Mouse (Mus musculus) R1 (cell line): ENCODE measurements around the gene Coro2b.

Experiments
- DNase-seq: peaks from one replicate; pipeline ENCODE4 v3.0.0-alpha.2; 2018; ENCODE audit warnings: low read depth, low spot score

The Coro2b gene

GRCm38 (mm10) chr9:62438755-62439101 is 98.1 kb downstream of the Coro2b start:
- DNase-seq = no peak

- DNase-seq = no peak
Measured at GRCm38 (mm10) chr9:62438085-62438754, 98.6 kb downstream of the Coro2b start.

DNA sequence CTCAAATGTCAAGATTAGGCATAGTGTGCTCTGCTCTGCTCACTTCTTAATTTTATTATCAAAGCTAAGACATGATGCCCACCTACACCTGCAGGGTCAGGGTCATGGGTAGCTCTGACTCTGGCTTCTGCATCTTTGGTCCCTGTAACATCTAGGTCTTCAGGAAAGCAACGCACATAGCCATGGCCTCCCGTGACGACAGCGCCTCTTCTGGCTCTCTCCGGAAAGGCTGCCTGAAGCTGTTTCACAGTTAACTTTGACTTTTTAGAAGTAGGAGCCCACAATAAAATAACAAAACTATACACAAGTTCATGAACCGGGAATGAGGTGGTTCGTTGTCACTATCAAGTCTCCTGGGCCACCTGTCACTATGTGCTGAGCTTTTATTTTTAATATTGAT is 99.4 kb downstream of the Coro2b start:
- peak; percentile 48 for DNase-seq

DNA sequence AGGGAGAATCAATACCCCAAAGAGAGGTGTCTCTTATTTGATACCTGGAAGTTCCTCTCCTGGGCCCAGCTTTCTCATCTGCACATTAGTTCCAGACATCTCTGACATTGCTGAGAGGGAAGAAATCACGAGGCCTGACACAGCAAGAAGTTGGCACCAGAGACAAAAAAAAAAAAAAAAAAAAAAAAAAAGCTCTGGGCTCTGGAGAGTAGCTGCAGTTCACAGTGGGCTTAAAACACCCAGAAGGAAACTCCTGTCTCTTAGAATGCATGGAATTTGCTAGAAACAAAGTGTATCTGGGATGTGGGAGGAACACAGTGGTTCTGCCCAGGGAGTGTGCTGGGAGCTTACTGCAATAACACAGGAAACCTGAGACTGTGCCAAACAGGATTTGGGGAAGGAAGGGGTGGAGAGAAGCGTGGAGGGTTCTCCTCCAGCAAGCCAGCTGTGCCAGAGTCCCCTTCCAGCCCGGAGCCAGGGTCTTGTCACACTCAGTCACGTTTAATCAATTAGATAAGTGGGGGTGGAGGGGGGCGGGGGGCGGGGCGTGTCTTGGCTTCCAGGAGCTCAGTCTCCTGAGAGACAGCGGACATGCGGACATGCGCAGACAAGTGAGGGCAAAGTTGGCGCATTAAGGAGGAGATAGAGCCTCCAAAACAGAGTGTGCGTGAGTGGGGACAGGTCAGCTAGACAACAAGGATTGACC is 101.1 kb downstream of the Coro2b start:
- DNase-seq = peak; percentile 65

GRCm38 (mm10) chr9:62432261-62433060 is 104.4 kb downstream of the Coro2b start:
- DNase-seq = peak; percentile 63

GRCm38 (mm10) chr9:62430741-62431140 is 106.1 kb downstream of the Coro2b start:
- no peak for DNase-seq

DNA sequence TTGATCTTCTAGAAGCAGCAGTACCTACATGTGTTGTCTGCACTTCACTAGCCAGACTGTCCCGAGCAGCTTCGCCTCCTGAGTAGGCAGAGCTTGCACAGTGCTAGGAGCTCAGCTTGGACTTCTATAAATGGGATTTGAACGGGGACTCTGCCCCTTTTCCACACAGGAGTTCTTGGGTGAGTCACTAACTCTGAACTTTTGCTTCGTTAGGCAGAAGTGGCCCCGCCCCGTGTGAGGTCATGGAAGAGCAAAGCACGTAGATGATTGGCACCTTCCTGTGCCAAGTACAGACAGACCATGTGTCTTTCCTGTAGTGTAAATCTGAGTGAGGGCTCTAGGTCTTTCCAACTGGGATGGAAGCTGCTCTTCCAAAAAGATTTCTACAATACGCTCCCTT is 109.8 kb downstream of the Coro2b start:
- DNase-seq = peak; percentile 60

- no peak for DNase-seq
Measured at GRCm38 (mm10) chr9:62426531-62426930, 110.3 kb downstream of the Coro2b start.

GRCm38 (mm10) chr9:62426021-62426420 is 110.8 kb downstream of the Coro2b start:
- DNase-seq = no peak

DNA sequence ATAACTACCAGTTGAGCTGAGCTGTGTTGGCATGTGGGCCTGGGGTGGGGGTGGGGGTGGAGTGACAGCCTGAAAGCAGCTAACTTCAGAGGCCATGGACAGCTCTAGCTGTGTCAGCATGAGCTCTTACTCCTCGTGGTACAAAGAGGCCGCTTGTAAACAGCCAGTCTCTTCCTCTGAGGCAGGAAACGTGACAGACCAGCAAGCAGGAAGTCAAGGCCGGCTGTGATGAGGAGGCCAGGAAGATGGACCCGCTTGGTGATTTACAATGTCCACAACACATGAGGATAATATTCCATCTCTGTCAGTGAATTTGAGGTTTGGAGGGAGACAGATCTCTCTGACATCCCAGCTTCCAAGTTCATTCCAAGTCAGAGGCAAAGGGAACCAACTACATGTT is 111.6 kb downstream of the Coro2b start:
- no peak for DNase-seq

DNA sequence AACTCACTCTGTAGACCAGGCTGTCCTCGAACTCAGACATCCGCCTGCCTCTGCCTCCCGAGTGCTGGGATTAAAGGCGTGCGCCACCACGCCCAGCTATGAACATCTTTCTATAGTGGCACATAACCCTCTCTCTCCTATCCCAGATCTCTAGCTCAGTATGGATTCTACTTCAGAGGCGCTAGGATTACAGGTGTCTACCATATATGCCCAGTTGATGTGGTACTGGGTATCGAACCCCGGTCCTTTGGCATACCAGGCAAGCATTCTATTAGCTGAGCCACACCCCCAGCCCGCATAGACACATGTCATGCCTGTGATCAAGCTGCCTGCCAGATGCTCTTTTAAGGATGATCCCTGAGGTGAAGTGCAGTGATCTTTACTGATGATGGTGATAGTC is 113.0 kb downstream of the Coro2b start:
- no peak for DNase-seq

- no peak for DNase-seq
Measured at GRCm38 (mm10) chr9:62422926-62423325, 113.9 kb downstream of the Coro2b start.

- DNase-seq = no peak
Measured at GRCm38 (mm10) chr9:62421911-62422310, 114.9 kb downstream of the Coro2b start.

DNA sequence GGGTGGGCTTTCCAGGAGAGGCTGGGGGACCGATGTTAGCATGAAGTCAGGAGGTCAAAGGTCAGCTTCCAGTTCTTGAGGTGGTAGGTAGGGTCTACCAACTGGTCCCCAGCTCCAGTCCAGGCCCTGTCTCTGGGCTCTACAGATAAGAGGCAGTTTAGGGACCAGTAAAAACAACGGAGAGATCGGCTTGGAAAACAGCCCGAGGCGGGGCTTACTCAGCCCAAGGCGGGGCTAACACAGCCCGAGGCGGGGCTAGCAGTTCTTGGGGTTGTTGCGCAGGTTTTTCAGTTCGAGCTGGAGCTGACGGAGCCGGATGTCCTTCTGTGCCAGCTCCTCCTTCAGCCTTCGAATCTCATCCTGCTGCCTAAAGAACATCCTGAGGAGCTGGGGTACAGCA is 115.8 kb downstream of the Coro2b start:
- DNase-seq = peak; percentile 84

DNA sequence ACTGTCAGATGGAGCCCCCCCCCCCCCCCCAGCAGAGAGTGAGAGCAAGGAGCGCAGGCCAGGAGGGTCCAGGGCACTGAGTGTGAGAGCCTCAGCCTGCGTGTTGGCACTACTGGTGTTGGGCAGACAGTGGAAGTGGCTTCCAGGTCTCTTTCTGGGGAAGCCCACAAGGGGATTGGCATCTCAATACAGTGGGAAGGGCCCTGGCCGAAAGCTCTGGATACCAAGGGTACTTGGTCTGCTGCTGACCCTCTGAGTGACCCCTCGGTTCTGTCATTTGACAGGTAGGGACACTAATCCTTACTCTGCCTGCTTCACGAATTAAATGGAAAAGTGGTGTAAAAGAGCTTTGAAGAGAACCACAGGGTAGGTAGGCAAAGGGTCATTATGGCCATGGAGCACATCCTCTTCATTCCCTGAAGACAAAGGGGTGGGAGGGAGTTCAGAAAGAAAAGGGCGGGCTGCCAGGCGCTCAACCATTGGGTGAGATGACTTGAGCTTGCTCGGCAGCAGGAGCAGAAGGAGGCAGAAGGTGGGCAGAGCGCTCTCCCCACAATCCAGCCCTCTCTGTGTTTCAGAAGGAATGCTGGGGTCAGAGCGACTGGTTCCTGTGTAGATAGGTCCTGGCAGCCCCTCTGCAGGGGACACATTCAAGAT is 116.5 kb downstream of the Coro2b start:
- DNase-seq = peak; percentile 46

- DNase-seq = no peak
Measured at GRCm38 (mm10) chr9:62418742-62419141, 118.1 kb downstream of the Coro2b start.

- peak; percentile 78 for DNase-seq
Measured at GRCm38 (mm10) chr9:62407357-62408146, 129.3 kb downstream of the Coro2b start.

DNA sequence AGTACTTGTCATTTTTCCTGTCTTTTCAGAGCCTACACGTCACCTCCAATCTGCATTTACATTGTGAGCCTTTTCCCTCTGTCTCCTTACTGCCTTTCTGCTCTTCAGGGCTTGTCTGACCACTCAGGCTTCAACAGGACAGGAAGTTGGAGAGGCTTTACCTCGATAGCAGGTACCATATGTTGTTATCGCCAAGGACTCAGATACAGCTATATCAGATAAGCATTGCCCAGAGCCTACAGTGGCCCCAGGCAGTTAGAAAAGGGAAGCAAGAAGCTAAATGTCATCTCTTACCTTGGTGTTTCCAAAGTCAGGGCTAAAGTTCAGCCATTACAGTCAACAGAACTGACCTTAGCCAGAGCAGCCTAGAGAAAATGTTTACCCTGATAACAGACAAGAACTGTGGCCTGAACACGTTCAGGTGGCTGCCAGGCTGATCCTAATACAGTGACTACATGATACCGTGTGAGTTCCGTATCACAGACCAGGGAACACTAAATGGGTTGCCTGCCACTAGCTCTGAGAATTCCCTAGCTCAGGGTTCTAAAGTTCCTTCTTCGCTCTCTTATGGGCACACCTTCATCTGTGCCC is 130.3 kb downstream of the Coro2b start:
- no peak for DNase-seq

GRCm38 (mm10) chr9:62401589-62401988 is 135.3 kb downstream of the Coro2b start:
- DNase-seq = no peak

- DNase-seq = no peak
Measured at GRCm38 (mm10) chr9:62400531-62401170, 136.2 kb downstream of the Coro2b start.
